Mouse (Mus musculus) forebrain, embryonic 14.5 days (tissue): ENCODE results near the gene Sap25. TPM values are rescaled to one million over a fixed set of nuclear protein-coding genes. Genes with fewer than 3 reads are reported as not detected.

ENCODE experiments used
- ATAC-seq: fragments of 200-750 bp; cut with Nextera tagmentation; 2 replicates; pipeline ENCODE4 v1.8.0; 2017; ENCODE audit warnings: mild to moderate bottlenecking, moderate library complexity
- DNase-seq: peaks from one replicate; pipeline ENCODE4 v3.0.0-alpha.2; 2015; ENCODE audit warnings: low spot score
- H3K27ac ChIP-seq: fragments of 300-500 bp; sonication (generic); 2 replicates; pipeline ENCODE4 v1.5.1; 2014; ENCODE audit warnings: low read depth, mild to moderate bottlenecking, control low read depth, low read length, moderate library complexity
- H3K27me3 ChIP-seq: fragments of 300-500 bp; sonication (generic); replicated peaks from 2 replicates; pipeline ENCODE4 v1.6.1; 2014; ENCODE audit warnings: low read length, control low read depth, mixed read lengths; ENCODE audit not compliant: control insufficient read depth, insufficient read depth
- H3K36me3 ChIP-seq: fragments of 300-500 bp; sonication (generic); 2 replicates; pipeline ENCODE4 v1.6.1; 2014; ENCODE audit warnings: low read length, control low read depth; ENCODE audit not compliant: control insufficient read depth, insufficient read depth
- H3K4me1 ChIP-seq: fragments of 300-500 bp; sonication (generic); 2 replicates; pipeline ENCODE4 v1.6.1; 2014; ENCODE audit warnings: antibody characterized with exemption, low read length, control low read depth; ENCODE audit not compliant: control insufficient read depth, insufficient read depth
- H3K4me2 ChIP-seq: fragments of 300-500 bp; sonication (generic); 2 replicates; pipeline ENCODE4 v1.6.1; 2014; ENCODE audit warnings: mild to moderate bottlenecking, control low read depth, low read length
- H3K4me3 ChIP-seq: fragments of 300-500 bp; sonication (generic); 2 replicates; pipeline ENCODE4 v1.5.1; 2014; ENCODE audit warnings: low read depth, low read length, control low read depth
- H3K9ac ChIP-seq: fragments of 300-500 bp; sonication (generic); 2 replicates; pipeline ENCODE4 v1.6.1; 2014; ENCODE audit warnings: mild to moderate bottlenecking, low read length, control low read depth, moderate library complexity
- H3K9me3 ChIP-seq: fragments of 300-500 bp; sonication (generic); replicated peaks from 2 replicates; pipeline ENCODE4 v1.6.1; 2016; ENCODE audit warnings: low read length, control low read depth, mixed read lengths; ENCODE audit not compliant: control insufficient read depth
- WGBS: fragments of 180-500 bp; shearing (Covaris S2); extraction: QIAGEN DNeasy Blood & Tissue Kit; methylation state at CpG from one replicate; pipeline ENCODE4 v1.1.7; 2014; 5-methylcytosine and 5-hydroxymethylcytosine counted together
- polyA plus RNA-seq: library from polyadenylated mRNA; unstranded; fragments of >200 nt; fragmentation: Nextera tagmentation; extraction: Ambion mirVana; gene quantifications from 2 replicates; pipeline ENCODE4 v1.2.1, GENCODE M21; 2014

Gene Sap25
- polyA plus RNA-seq, 1 experiment from 2014 or later: 1.5 TPM

DNA sequence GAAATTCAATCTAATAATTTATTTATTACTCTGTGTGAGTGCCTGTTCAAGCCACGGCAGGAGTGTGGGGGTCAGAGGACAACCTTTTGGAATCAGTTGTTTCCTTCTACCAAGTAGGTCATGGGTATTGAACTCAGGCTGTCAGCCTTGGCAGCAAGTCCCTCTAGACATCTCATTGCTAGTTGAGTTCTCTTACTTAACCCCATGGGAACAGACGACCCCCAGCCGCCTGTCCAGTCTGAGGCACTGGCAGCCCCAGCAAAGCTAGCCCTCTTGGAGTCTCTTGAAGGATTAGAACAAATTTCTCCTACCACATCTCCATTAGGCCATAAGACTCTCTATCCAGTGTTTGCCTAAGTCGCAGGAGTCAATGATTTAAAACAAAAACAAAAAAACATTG is 38.6 kb downstream of the Sap25 start:
- Histone ChIP-seq H3K27me3 (no peaks in the 10 kb centered on the region), H3K9me3 (no peaks in the 10 kb centered on the region), H3K9ac (no peak overlapping the region), H3K4me1 (peaks cover 10% of the 10 kb centered on the region), H3K36me3 (no peaks in the 10 kb centered on the region), H3K27ac (no peak overlapping the region), H3K4me3 (no peak overlapping the region), H3K4me2 (no peak overlapping the region)
- ATAC-seq: no peak
- no peak for DNase-seq
- 86% methylated on average over 4 of the region's 4 CpGs for WGBS

DNA sequence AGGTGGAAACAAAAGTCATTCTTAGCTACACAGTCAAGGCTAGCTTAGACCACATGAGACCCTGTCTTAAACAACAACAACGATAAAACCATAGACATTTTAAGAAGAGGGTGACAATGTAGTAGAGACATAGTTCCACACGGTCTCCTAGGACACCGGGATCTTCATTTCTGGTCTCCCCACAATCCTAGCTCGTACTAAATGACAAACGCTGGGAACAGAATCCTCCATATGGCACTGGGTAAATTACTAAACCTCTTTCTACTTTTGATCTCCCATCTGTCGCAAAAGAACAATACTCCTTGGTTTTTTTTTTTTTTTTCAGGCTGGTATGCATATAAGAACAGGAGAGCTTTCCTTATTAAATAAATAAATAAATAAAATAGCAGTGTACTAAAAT is 41.4 kb downstream of the Sap25 start:
- Histone ChIP-seq H3K4me2 (peak overlapping the region; percentile 78; the same call in 1 of the 2 replicates), H3K4me1 (peaks cover 10% of the 10 kb centered on the region), H3K9ac (no peak overlapping the region), H3K36me3 (no peaks in the 10 kb centered on the region), H3K9me3 (no peaks in the 10 kb centered on the region), H3K27me3 (no peaks in the 10 kb centered on the region), H3K27ac (no peak overlapping the region), H3K4me3 (no peak overlapping the region)
- DNase-seq (peak; percentile 25), ATAC-seq (no peak)
- WGBS: 72% methylated on average over 6 of the region's 6 CpGs

GRCm38 (mm10) chr5:137683388-137684293 is 42.5 kb downstream of the Sap25 start:
- Histone ChIP-seq H3K9ac (peak overlapping the region; percentile 73), H3K27me3 (no peaks in the 10 kb centered on the region), H3K9me3 (no peaks in the 10 kb centered on the region), H3K4me1 (peaks cover 10% of the 10 kb centered on the region), H3K36me3 (no peaks in the 10 kb centered on the region), H3K4me3 (peak overlapping the region; percentile 75), H3K4me2 (peak overlapping the region; percentile 78), H3K27ac (peak overlapping the region; percentile 67; the same call in 1 of the 2 replicates)
- DNase-seq: peak; percentile 16
- 11% methylated on average over 28 of the region's 28 CpGs for WGBS
- peak; percentile 1; the same call in 1 of the 2 replicates for ATAC-seq

- peak; percentile 100 for DNase-seq
- no peaks in the 10 kb centered on the region for H3K27me3 ChIP-seq
- H3K27ac ChIP-seq: peak within 1 kb of the TSS; percentile 67; the same call in 1 of the 2 replicates
- H3K36me3 ChIP-seq: no peaks in the 10 kb centered on the region
- no peaks in the 10 kb centered on the region for H3K9me3 ChIP-seq
- H3K4me2 ChIP-seq: peak within 1 kb of the TSS; percentile 78
- peak within 1 kb of the TSS; percentile 73 for H3K9ac ChIP-seq
- peaks cover 10% of the 10 kb centered on the region for H3K4me1 ChIP-seq
- peak; percentile 99 for ATAC-seq
- peak within 1 kb of the TSS; percentile 75 for H3K4me3 ChIP-seq
- under 1% methylated on average over 62 of the region's 62 CpGs for WGBS
Observed at GRCm38 (mm10) chr5:137684294-137685123, 43.4 kb downstream of the Sap25 start, which contains the start of gene Agfg2. Gene Agfg2 (minus strand): TSS chr5:137684726.

DNA sequence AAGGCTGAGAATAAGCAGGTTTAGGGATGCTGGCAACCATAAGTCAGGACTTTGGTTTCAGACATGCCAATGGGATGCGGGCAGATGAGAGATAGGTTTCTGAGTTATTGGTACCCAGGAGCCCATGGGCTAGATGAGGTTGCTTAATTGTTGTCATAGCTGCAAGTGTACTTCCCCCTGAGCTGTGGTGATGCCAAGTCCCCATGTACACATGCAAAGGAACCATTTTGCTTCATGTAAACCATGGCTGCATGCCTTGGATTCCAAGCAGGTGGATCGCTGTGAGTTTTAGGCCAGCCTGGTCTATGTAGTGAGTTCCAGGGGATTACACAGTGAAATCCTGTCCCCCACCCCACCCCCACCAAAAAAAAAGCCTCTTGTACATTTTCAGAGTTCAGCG is 44.5 kb downstream of the Sap25 start:
- 94% methylated on average over 3 of the region's 3 CpGs for WGBS
- no peak overlapping the region for H3K27ac ChIP-seq
- H3K4me2 ChIP-seq: peak overlapping the region; percentile 28; the same call in 1 of the 2 replicates
- peaks cover 10% of the 10 kb centered on the region for H3K4me1 ChIP-seq
- no peak for ATAC-seq
- no peak overlapping the region for H3K4me3 ChIP-seq
- no peak overlapping the region for H3K9ac ChIP-seq
- no peaks in the 10 kb centered on the region for H3K9me3 ChIP-seq
- DNase-seq: no peak
- no peaks in the 10 kb centered on the region for H3K36me3 ChIP-seq
- no peaks in the 10 kb centered on the region for H3K27me3 ChIP-seq

- Histone ChIP-seq H3K4me1 (peaks cover 10% of the 10 kb centered on the region), H3K4me2 (no peak overlapping the region), H3K4me3 (no peak overlapping the region), H3K27ac (no peak overlapping the region), H3K9ac (no peak overlapping the region), H3K27me3 (no peaks in the 10 kb centered on the region), H3K36me3 (no peaks in the 10 kb centered on the region), H3K9me3 (no peaks in the 10 kb centered on the region)
- WGBS: 88% methylated on average over 6 of the region's 6 CpGs
- DNase-seq (no peak), ATAC-seq (no peak)
Observed at GRCm38 (mm10) chr5:137686127-137686790, 45.1 kb downstream of the Sap25 start.

DNA sequence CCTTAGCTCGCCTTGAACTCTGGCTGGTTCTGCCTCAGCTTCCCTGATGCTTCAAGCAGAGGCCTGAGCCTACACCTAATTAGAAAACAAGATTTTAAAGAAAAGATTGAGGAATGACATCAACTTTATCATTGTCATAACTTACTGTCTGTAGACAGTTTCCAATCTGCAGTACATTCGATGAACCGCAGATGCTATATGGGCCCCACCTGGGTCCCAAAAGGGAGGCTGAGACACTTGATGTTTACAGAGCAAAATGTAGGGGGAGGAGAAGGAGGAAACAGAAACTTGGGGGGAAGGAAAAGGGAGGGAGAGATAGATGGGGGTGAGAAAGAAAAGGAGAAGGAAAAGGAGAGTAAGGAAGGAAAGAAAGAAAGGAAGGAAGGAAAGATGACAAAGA is 48.8 kb downstream of the Sap25 start:
- no peaks in the 10 kb centered on the region for H3K9me3 ChIP-seq
- no peak overlapping the region for H3K27ac ChIP-seq
- no peak overlapping the region for H3K4me3 ChIP-seq
- no peaks in the 10 kb centered on the region for H3K36me3 ChIP-seq
- no peak overlapping the region for H3K4me2 ChIP-seq
- no peaks in the 10 kb centered on the region for H3K27me3 ChIP-seq
- DNase-seq: no peak
- no peaks in the 10 kb centered on the region for H3K4me1 ChIP-seq
- H3K9ac ChIP-seq: no peak overlapping the region
- WGBS: 90% methylated on average over 3 of the region's 3 CpGs
- ATAC-seq: no peak

DNA sequence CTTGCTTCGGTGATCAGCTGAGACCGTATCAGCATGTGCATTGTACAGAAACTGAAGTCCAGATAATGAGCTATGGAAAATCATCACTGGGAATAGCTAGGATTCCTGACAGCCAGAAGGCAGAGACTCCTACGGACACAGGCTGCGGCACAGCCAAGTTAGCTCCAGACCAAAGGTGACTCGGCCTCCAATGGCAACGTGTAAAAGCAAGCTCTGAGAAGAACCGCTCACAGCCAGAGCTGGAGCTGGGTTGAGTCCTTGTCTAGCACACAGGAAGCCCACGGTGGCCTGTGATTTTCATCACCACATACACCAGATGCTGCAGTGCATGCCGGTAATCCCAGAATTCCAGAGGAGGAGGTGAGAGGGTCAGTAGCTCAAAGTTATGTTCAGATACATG is 49.4 kb downstream of the Sap25 start:
- no peak overlapping the region for H3K9ac ChIP-seq
- no peak overlapping the region for H3K4me2 ChIP-seq
- no peak overlapping the region for H3K27ac ChIP-seq
- H3K27me3 ChIP-seq: no peaks in the 10 kb centered on the region
- ATAC-seq: no peak
- H3K4me1 ChIP-seq: no peaks in the 10 kb centered on the region
- 74% methylated on average over 9 of the region's 9 CpGs for WGBS
- DNase-seq: no peak
- no peak overlapping the region for H3K4me3 ChIP-seq
- H3K36me3 ChIP-seq: no peaks in the 10 kb centered on the region
- no peaks in the 10 kb centered on the region for H3K9me3 ChIP-seq
